Mouse (Mus musculus): Measurements from ENCODE around the gene Tm9sf4.

The Tm9sf4 gene

DNA sequence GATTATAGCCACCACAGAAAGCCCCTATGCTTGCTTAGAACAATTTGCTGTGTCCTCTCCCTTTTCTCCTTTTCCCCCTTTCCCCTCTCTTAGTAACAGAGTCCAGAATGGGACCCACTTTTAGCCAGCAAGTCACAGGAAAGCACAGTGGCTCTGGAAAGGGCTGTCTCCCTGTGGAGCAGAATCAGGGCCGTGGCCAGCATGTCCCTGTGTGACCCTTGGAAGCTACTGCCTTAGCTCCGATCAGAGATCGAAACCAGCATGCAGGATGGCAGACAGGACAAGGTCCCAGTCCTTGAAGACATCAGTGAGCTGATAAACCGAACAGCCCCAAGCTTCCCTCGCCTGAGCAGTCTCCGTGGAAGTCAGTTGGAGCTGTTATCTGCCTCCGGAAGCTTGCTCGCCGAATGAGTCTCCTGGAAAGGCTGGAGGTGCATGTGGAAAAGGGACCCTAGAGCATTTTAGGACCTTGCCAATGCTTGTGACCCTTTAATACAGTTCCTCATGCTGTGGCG, 56.8 kb downstream of the Tm9sf4 start:
- no peak for DNase-seq

DNA sequence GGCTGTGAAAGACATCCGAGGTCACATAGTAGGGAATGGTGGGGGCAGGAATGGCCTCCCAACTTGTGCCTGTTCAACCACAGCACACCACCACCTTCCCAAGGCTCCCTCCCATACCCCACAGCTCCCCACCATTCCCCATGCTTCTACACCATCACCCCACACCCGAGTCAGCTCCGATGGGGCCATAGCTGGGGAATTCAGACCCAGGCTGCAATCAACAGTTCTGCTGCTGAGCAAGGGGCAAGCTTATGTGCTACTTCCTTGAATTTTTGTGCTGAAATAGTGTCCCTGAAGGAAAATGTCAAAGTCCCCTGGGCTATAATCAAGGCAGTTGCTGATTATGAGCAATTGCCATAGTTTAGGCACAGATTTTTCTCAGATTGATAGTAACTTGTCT, 57.4 kb downstream of the Tm9sf4 start:
- DNase-seq: no peak

DNA sequence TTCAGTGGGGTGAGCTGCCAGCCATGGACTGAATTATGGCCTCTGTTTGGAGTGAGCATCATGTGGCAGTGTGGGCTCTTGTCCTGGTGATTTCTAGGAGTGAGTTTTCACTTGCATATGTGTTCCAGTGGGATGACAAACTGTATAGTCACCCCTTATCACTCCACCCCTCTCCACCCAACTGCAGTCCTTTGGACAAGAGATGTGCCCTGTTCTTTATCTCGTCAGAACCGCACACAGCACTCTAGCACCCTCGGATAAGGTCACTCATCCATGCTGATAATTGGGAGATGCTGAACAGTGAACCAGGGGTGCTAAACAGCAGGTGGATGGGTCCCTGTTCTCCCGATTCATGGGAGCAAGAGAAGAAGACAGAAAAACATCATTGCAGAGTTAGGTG, 60.5 kb downstream of the Tm9sf4 start:
- no peak for DNase-seq

DNA sequence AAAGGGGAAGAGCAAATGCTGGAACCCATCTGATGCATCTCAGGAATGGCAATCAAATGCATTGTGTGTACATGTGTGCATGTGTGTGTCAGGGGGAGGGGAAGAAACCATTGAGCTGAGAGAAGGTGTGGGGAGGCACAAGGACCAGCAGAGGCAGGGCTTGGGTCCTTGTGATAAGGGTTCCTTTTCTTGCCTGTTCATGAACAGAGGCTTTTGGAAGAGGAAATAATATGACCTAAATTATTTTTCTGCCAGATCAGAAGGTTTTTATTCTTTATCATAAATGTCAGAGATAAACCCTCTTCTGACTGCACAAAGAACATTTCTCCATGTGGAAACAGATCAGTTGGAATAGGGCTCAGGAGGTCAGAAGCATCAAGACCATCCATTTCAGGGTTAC, 61.0 kb downstream of the Tm9sf4 start:
- no peak for DNase-seq

DNA sequence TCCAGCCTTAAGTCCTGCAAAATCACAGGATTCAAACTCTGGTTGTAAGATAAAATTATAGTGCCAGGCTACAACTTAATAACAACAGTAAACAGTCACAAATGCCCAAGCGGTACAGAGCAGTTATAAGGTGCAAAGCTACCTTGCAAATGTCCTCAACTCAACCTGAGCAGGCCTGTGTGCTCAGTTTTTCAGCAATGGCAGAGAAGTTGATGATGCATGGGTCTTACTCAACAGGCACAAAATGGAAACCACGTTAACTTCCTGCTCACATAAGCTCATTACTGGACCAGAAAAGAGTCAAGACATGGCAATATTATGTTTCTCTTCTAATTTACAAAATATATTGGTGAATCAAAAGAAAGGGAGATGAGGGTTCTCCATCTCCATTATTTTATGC, 61.5 kb downstream of the Tm9sf4 start:
- no peak for DNase-seq

DNA sequence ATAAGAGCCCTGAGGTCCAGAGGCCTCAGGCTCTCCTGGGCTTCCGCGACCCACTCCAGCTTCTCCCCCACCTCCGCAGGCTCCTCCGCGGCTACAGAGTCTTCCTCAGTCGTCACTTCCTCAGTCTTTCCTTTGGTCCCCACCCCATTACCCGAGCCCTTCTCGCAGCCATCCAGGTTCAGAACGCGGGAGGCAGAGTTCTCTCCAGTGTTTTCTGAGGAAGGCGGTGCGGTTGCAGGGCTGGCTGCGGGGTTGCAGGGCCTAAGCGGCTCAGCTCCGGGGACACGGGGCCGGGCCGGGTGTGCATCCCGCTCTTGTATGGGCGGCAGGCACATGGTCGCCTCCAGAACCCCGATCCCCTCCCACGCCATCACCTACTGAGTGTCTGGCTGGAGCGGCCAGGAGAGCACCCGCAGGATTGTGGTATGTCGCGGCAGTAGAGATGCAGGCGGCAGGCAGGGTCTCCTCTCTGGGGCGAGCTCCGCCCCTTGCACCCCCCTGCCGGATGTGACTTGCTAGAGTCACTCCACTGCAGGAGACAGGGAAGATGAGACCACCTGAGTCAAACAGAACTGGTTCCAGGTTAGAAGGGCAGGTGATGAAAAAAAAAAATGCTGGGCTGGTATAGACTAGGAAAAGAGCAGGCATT, 64.0 kb downstream of the Tm9sf4 start, which contains the start of gene Tspyl3:
Tspyl3 (minus strand) TSS at position 496 of the 649 bp plus-strand sequence.
- peak; percentile 51 to 54 for DNase-seq

DNA sequence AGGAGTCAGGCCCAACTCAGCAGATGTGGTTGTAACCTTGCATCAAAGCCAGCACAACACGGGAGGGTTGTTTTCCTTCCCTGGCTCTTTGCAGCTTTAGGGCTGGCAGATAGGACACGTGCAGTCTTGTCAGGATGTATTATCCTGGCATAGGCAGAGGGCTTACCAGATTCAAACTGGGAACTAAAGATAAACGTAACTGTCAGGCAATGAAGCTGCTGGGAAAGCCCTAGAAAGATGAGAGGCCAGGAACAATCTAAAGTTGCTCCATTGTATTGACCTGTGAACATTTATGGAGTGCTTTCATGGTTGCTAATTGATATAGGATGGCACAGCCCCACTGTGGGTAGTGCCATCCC, 64.5 kb downstream of the Tm9sf4 start:
- no peak for DNase-seq

DNA sequence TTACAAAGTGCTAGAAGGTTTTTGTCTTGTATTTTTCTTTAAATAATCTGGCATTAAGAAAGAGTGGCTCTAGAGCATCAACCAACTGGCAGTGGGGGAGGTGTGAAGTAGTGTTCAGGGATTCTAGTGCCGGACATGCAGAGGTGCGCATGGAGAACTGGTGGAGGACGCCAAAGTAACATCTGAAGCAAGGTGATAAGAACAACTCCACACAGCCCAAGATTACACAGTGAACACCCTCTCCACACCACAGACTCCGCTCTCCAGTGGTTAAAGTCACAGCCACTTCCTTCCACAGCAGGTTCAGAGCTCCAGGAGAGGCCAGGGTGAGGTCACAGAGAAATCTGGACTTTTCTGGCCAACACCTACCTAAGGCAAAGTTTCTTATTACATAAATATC, 66.9 kb downstream of the Tm9sf4 start:
- DNase-seq: no peak

DNA sequence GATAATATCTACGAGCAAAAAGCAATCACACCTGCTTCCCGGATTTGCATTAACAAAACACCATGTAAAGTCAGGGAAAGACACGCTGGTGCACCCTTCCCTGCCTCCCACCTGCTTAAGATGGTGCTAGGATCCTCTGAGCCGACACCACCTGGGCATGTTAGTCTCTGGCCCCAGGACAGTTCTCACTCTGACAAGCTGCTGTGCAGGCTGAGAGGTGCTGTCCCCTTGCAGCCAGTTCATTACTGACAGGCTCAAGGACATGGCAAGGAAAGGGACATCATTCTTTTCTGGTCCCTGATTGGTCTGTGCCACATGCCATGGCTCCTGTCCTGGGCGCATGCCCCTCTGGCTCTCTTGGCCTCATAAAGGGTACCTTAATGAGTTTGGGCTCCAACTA, 67.4 kb downstream of the Tm9sf4 start:
- DNase-seq: no peak

DNA sequence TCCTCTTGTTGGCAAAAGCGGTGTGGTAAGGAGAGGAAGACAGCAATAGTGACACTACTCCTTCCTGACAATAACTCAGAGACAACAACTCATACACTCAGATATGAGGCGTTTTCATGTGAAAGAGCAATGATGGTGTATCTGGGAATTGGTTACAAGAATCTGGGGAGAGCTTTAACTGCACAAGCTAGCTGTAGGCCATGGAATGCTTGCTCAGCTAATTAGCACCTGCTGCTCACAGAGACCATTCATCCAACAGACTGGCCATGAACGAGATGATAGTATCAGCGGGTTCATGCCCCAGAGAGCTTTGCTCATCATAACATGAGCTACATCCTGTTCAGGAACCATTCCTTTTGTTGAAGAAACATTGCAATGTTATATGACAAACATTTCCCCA, 76.1 kb downstream of the Tm9sf4 start:
- DNase-seq: no peak

DNA sequence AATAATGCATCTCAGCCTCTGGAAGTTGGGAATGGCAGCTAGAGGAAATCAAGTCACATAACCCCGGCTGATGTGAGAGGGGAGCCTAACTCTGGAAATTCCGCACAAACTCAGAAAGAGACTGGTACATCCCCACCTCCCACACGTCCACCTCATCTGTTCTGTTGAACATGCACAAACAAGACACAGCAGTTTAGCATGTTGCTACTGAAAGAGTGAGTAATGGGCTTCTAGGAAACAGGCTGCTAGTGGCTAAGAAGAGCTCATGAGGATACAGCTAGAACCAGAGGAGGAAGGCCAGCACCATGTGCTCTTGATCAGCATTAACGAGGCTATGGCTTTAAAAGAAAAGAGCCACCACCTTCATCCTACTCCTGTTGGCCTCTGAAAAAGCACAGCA, 76.8 kb downstream of the Tm9sf4 start:
- no peak for DNase-seq

DNA sequence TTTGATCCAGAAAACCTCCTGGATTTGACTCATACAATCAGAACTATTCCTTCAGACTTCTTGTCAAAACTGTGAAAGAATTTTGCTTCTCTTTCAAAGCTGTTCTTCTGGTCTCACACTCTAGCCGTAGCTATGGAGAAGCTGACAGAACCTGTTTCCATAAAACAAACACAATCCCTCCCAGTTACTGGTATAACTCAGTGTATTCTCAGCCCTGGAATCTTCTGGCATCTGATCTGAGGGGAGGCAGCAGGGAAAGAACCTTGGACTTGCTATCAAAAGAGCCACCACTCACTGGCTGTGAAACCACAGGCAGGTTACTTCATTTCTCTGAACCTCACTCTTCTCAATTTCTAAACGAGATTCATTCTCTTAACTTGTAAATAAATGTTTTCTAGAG, 77.3 kb downstream of the Tm9sf4 start:
- no peak for DNase-seq

DNA sequence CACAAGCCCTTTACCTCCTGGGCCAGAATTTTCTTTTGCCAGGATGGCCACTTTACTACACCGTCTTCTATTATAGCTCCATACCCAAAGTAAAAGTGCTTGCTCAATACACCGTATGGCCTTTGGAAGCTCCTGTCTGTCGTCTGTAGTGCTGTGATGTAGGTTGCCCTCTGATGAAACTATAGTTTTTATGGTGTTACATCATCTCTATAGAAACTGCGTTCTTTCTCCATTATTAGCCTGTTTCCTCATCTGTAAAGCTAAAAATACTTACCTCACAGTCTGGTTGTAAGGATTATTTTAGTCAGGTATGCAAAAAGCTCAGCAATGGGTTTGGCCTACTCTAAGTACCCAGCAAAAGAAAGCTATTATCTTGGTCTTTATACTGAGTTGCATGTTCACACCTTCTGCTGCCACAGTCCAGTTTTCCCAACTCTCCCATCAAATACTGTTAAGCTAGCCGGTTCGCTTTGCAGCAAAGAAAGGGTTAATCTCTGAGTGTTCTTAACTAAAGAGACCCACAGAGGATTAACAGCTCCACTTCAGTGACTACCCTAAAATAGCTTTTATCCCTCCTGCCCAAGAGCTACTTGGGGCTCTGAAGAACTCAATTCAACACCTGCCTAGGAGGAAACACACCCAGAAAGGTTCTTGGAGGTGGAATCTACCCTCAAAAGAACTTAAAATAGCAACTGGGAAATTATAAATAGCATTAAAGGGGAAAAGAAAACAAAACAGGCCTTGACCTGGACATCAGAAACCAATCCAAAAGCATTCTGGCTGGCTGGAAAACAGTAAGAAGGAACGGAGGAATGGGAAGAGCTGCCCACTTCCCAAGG, 78.1 kb downstream of the Tm9sf4 start:
- DNase-seq: no peak

DNA sequence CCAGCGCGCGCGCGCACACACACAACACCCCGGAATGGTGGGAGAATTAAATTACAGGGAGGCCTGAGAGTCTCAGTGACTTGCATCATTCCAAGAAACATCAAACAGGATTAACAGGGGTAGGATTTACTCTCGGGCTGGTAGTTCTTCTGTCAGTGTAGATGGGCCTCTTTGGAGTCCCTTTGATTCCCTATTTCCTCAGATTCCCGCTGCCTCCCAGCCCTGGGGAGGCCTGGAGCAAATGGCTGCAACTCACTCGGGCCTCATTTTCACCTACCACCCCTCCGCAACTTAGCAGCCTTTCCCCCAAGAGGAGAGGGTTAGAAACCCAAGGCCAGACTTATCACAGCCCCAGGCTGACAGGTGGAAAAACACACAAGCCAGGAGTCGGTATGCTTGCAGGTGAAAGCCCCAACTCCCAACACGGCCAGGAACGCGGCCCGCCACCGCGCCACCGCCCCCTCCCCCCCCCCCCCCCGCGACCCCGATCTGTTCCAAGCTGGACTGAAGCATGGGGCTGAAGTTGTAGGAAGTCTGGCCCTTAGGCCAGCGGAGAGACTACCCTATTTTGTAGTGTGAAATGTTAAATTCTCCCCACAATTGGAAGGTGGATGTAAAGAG, 78.9 kb downstream of the Tm9sf4 start:
- DNase-seq: no peak

DNA sequence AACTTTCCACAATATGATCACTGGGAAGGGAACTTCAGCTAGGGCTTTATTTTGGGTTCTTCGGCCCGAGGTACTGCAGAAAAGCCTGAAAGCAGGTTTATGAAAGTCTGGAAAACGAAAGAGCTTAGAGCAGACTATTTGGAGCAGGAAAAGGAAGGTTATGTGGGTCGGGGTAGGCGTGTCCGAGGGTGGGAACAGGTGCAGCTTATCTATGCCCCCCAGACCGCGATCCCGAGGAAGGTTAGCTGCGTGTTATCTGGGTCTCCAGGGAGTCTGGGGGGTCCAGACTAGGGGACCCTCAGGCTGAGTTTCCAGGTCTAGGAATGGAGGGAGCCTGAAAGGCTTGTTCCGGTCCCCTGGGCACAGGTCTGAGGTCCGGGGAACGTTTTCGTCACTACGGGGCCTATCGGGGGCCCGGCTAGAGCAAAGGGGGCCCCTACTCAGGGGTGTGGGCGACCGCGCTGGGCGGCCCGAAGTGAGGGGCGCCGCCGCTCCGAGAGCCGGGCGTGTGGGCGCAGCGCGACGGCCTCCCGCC, 79.7 kb downstream of the Tm9sf4 start:
- DNase-seq: no peak

DNA sequence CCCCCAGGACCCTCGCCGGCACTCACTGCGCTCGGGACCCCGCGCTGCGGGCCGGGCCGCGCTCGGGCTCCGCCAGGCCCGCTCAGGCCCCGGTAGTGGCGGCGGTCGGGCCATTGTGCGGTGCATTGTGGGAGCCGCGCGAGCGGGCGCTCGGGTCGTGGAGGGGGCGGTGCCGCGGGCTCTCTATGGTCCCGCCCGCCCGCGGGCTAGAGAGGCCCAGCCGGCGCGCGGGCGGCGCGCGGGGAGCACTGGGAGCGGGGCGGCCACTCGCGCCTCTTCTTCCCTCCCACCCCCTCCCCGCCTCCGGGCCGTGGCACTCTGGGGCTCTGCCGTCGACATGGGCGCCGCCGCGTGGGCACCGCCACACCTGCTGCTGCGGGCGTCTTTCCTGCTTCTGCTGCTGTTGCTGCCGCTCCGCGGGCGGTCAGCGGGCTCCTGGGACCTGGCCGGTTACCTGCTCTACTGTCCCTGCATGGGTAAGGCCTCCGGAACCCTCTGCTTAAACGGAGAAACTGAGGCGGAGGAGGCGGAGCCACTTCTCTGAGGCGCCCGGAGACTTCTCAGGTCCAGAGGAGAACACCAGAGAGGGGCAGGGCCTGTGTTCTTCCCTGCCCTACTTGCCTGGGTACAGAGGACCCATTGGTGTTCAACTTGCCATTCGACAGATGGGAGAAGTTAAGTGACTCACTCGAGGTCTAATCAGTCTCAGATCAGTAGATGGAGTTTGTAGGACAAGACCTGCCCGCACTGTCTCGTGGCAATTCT, 80.3 kb downstream of the Tm9sf4 start, which contains the start of the genes Plagl2 and Pofut1:
Plagl2 (minus strand) TSS at position 177 of the 765 bp plus-strand sequence.
Pofut1 (plus strand) TSS at position 284 of the 765 bp plus-strand sequence.
- peak; percentile 87 to 92 for DNase-seq

DNA sequence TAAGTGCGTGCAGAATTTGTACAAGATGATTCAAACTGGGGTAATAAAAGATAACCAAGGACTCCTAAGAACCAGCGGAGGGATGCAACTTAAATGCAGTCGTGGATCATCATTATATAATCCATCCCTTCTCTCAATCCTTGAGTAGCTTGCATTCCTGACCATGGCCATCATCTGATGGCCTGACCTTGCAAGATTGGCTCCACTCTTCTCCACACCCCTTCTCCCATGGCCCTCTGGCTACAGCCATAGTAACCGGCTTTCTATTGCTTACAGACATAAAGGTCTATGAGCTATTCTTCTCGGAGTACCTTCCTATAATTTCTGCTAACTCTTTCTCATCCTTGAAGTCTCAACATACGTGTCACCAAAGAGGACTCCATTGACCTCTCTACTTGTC, 81.1 kb downstream of the Tm9sf4 start:
- no peak for DNase-seq

DNA sequence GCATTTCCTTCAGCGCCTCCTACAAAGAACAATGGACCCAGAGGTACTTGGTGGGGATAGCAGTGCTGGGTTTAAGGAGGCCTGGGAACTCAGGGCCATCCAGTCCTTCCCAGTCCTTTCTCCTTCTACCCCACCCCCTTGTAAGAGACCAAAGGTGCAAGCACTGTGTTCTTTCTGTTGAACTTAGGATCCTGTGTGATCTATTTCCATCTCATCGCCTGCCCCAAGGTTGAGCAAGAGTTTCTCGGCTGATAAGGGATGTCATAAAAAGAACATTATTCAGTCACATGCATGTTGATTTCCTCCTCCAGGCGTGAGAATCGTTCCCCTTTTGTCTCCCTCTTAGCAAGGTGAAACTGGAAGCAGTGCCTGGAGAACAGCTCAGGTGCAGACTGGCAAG, 88.6 kb downstream of the Tm9sf4 start:
- DNase-seq: no peak

DNA sequence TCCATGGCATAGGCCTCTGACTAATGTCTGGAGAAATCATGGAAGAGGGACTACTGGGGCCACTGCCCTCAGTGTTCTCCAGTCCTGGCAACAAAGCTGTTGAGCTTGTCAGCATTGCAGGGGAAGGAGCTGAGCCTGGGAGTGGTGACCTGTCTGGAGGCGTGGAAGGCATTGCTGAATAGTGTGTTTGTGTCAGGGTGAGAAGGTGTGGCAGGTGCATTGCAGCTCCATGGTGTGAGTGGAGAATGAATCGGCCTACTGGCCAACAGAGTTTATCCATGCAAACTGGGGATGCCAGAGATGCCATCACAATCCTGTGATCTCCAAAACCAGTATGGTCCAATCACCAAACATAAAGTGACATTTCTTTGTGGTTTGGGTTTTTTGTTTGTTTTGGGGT, 95.5 kb downstream of the Tm9sf4 start:
- no peak for DNase-seq

DNA sequence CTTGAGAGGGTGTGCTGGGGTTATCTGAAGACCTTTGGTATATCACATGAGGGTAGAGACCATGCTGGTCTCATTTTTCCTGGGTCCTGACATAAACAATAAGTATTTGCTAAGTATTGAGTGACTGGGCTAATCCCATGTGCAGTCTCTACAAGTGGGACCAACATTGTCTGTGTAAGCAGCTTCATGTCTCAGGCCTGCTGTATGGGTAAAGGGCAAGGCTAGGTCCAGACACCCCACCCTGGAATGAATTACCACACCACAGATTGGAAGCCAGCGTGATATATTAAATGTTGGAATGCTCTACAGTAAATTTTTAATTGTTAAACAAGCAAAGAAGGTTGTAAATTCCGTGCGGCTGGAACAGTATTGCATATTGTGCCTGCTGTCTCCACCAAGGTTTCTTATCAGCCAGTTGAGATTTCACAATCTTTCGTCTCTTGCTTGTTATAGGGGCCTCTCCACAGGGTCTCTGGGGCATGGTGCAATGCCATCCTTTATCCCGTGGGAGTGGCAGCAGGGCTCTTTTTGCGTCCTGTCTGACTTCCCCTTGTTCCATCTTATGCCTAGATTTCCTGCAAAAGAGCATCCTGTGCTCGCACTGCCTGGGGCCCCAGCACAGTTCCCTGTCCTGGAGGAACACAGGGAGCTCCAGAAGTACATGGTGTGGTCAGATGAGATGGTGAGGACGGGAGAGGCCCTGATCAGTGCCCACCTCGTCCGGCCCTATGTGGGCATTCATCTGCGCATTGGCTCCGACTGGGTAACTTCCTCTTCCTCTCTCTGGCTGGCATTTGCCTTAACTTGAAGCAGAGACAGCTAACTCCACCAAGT, 98.1 kb downstream of the Tm9sf4 start:
- DNase-seq: no peak

Measured in cerebellum, postnatal 36 days (tissue).